In genomic region chr2:160244866-160245265, GRCm38 (mm10) we compare ENCODE assay signal across 24 mouse cellular contexts.
A peak's percentile ranks its signal among the peaks of the same experiment; 100 is the strongest.
DNase-seq lines count a peak whose midpoint lies in the region; ATAC-seq and TF ChIP-seq lines count a peak whose summit lies in the region.
"Had no signal": no experiment of that assay in that cellular context is flagged by ENCODE, and none has a peak within 500 bp of the region (broad histone marks: within the 10 kb centered on the region; RNA-seq: fewer than 3 reads in every experiment).

No protein-coding gene starts in this region.

- no peak overlapping the region for H3K4me3 ChIP-seq in forebrain, postnatal 0 days (ENCODE audit: low read depth, low read length)
- H3K4me3 ChIP-seq in forebrain, embryonic 16.5 days (replicated peaks; ENCODE audit: low read length), result no peak overlapping the region
- no peak overlapping the region for H3K4me3 ChIP-seq in neural tube, embryonic 13.5 days
- H3K4me3 ChIP-seq in neural tube, embryonic 15.5 days (replicated peaks), result no peak overlapping the region
- no peak overlapping the region for H3K4me3 ChIP-seq in midbrain, embryonic 11.5 days (ENCODE audit: low read depth, low read length)
- H3K4me3 ChIP-seq in midbrain, embryonic 16.5 days (ENCODE audit: low read depth, low read length), result no peak overlapping the region
- H3K4me3 ChIP-seq: embryonic facial prominence, embryonic 12.5 days; heart, embryonic 10.5 days; hindbrain, embryonic 15.5 days; limb, embryonic 13.5 days had no signal

- no peak overlapping the region for H3K9ac ChIP-seq in forebrain, postnatal 0 days
- no peak overlapping the region for H3K9ac ChIP-seq in forebrain, embryonic 16.5 days (replicated peaks; ENCODE audit: low read depth, low read length)
- H3K9ac ChIP-seq in neural tube, embryonic 13.5 days, result 0 out of 2 replicates have a peak overlapping the region, but pooled peaks have one; percentile 2
- no peak overlapping the region for H3K9ac ChIP-seq in neural tube, embryonic 15.5 days (replicated peaks)
- no peak overlapping the region for H3K9ac ChIP-seq in midbrain, embryonic 11.5 days (ENCODE audit: low read length)
- H3K9ac ChIP-seq in midbrain, embryonic 16.5 days (ENCODE audit: low read depth, low read length), result 0 out of 2 replicates have a peak overlapping the region, but pooled peaks have one; percentile 23
- H3K9ac ChIP-seq: embryonic facial prominence, embryonic 12.5 days; hindbrain, embryonic 15.5 days; limb, embryonic 13.5 days had no signal

- no peak overlapping the region for H3K27ac ChIP-seq in forebrain, postnatal 0 days (ENCODE audit: low read depth, low read length)
- no peak overlapping the region for H3K27ac ChIP-seq in forebrain, embryonic 16.5 days (ENCODE audit: low read length)
- H3K27ac ChIP-seq in neural tube, embryonic 13.5 days (replicated peaks), result no peak overlapping the region
- H3K27ac ChIP-seq in neural tube, embryonic 15.5 days (replicated peaks), result no peak overlapping the region
- no peak overlapping the region for H3K27ac ChIP-seq in midbrain, embryonic 11.5 days (ENCODE audit: low read depth, low read length)
- H3K27ac ChIP-seq in midbrain, embryonic 16.5 days (ENCODE audit: low read length), result no peak overlapping the region; the same call in 1 of the 2 replicates
- H3K27ac ChIP-seq: embryonic facial prominence, embryonic 12.5 days; heart, embryonic 10.5 days; hindbrain, embryonic 15.5 days; limb, embryonic 13.5 days; macrophage had no signal

- ATAC-seq in forebrain, postnatal 0 days, result peak; percentile 29; the same call in 1 of the 2 replicates
- no peak for ATAC-seq in forebrain, embryonic 16.5 days
- ATAC-seq in neural tube, embryonic 13.5 days (ENCODE audit: low read depth), result no peak
- ATAC-seq in neural tube, embryonic 15.5 days (ENCODE audit: low FRiP score), result no peak
- no peak for ATAC-seq in midbrain, embryonic 11.5 days (ENCODE audit: low FRiP score)
- ATAC-seq in midbrain, embryonic 16.5 days, result no peak
- ATAC-seq: lung, postnatal 0 days had no signal

- H3K36me3 ChIP-seq in forebrain, postnatal 0 days (ENCODE audit: insufficient read depth), result no peaks in the 10 kb centered on the region
- H3K36me3 ChIP-seq in forebrain, embryonic 16.5 days (ENCODE audit: control insufficient read depth, insufficient read depth), result no peaks in the 10 kb centered on the region
- H3K36me3 ChIP-seq in neural tube, embryonic 13.5 days, result no peaks in the 10 kb centered on the region
- no peaks in the 10 kb centered on the region for H3K36me3 ChIP-seq in neural tube, embryonic 15.5 days
- no peaks in the 10 kb centered on the region for H3K36me3 ChIP-seq in midbrain, embryonic 11.5 days (ENCODE audit: control insufficient read depth, insufficient read depth, low read length)
- no peaks in the 10 kb centered on the region for H3K36me3 ChIP-seq in midbrain, embryonic 16.5 days (ENCODE audit: control insufficient read depth, insufficient read depth, low read length)
- H3K36me3 ChIP-seq: embryonic facial prominence, embryonic 12.5 days; heart, embryonic 10.5 days; hindbrain, embryonic 15.5 days; limb, embryonic 13.5 days had no signal

- WGBS in forebrain, postnatal 0 days, result 7% methylated on average over 7 of the region's 7 CpGs
- WGBS in forebrain, embryonic 16.5 days, result 15% methylated on average over 7 of the region's 7 CpGs
- 19% methylated on average over 7 of the region's 7 CpGs for WGBS in neural tube, embryonic 13.5 days
- WGBS in neural tube, embryonic 15.5 days, result 21% methylated on average over 7 of the region's 7 CpGs
- WGBS in midbrain, embryonic 11.5 days, result 9% methylated on average over 7 of the region's 7 CpGs
- 6% methylated on average over 7 of the region's 7 CpGs for WGBS in midbrain, embryonic 16.5 days

- no peaks in the 10 kb centered on the region for H3K27me3 ChIP-seq in forebrain, postnatal 0 days (ENCODE audit: insufficient read depth, low read length)
- no peaks in the 10 kb centered on the region for H3K27me3 ChIP-seq in forebrain, embryonic 16.5 days (replicated peaks; ENCODE audit: control insufficient read depth, insufficient read depth, low read length)
- peaks cover 10% of the 10 kb centered on the region; the same call in 1 of the 2 replicates for H3K27me3 ChIP-seq in neural tube, embryonic 13.5 days
- no peaks in the 10 kb centered on the region for H3K27me3 ChIP-seq in neural tube, embryonic 15.5 days (replicated peaks)
- H3K27me3 ChIP-seq in midbrain, embryonic 11.5 days (ENCODE audit: control insufficient read depth, insufficient read depth, low read length), result no peaks in the 10 kb centered on the region
- no peaks in the 10 kb centered on the region; the same call in none of the 2 replicates for H3K27me3 ChIP-seq in midbrain, embryonic 16.5 days (ENCODE audit: control insufficient read depth, insufficient read depth, low read depth, low read length)
- H3K27me3 ChIP-seq: hindbrain, embryonic 15.5 days had no signal

- H3K9me3 ChIP-seq in forebrain, postnatal 0 days (ENCODE audit: low read length), result no peaks in the 10 kb centered on the region
- no peaks in the 10 kb centered on the region for H3K9me3 ChIP-seq in forebrain, embryonic 16.5 days (ENCODE audit: control insufficient read depth, low read length)
- no peaks in the 10 kb centered on the region for H3K9me3 ChIP-seq in neural tube, embryonic 13.5 days
- H3K9me3 ChIP-seq in neural tube, embryonic 15.5 days (replicated peaks), result no peaks in the 10 kb centered on the region
- H3K9me3 ChIP-seq in midbrain, embryonic 11.5 days (ENCODE audit: control insufficient read depth, low read length), result no peaks in the 10 kb centered on the region
- no peaks in the 10 kb centered on the region for H3K9me3 ChIP-seq in midbrain, embryonic 16.5 days (replicated peaks; ENCODE audit: control insufficient read depth, low read length, poor library complexity, severe bottlenecking)
- H3K9me3 ChIP-seq: embryonic facial prominence, embryonic 12.5 days; heart, embryonic 10.5 days; hindbrain, embryonic 15.5 days; limb, embryonic 13.5 days had no signal

- TF ChIP-seq CTCF in forebrain, postnatal 0 days (IDR thresholded peaks at IDR 0.05; ENCODE audit: low read depth), result no peak

- DNase-seq in forebrain, postnatal 0 days, result peak; percentile 25
- DNase-seq in midbrain, embryonic 11.5 days (ENCODE audit: low spot score, missing footprints), result peak; percentile 88
- no peak for DNase-seq in adrenal gland, postnatal 14 days
- DNase-seq in frontal cortex, postnatal 14 days (ENCODE audit: low spot score in 2 of 2), result no peak
- DNase-seq: adrenal gland, postnatal 25 days; cerebellum, adult 2 months; cerebellum, postnatal 25 days; gastrocnemius, postnatal 25 days; heart, adult 11 months; kidney, adult 8-10 months; layer of hippocampus, adult 9-11 months; right cerebral cortex, postnatal 14 days; thymus, postnatal 4 days had no signal

- no peak overlapping the region for H3K4me2 ChIP-seq in forebrain, postnatal 0 days (ENCODE audit: low read depth)
- H3K4me2 ChIP-seq in forebrain, embryonic 16.5 days (ENCODE audit: low read length), result no peak overlapping the region
- H3K4me2 ChIP-seq in neural tube, embryonic 13.5 days, result no peak overlapping the region
- H3K4me2 ChIP-seq in neural tube, embryonic 15.5 days, result no peak overlapping the region
- H3K4me2 ChIP-seq in midbrain, embryonic 11.5 days, result no peak overlapping the region
- peak overlapping the region; percentile 31 for H3K4me2 ChIP-seq in midbrain, embryonic 16.5 days (ENCODE audit: low read length)
- H3K4me2 ChIP-seq: embryonic facial prominence, embryonic 12.5 days; hindbrain, embryonic 15.5 days; limb, embryonic 13.5 days; liver, embryonic 11.5 days had no signal

- H3K4me1 ChIP-seq in forebrain, postnatal 0 days (ENCODE audit: insufficient read depth), result no peaks in the 10 kb centered on the region
- peaks cover 9% of the 10 kb centered on the region for H3K4me1 ChIP-seq in forebrain, embryonic 16.5 days (replicated peaks; ENCODE audit: control insufficient read depth, insufficient read depth, low read length)
- peaks cover 28% of the 10 kb centered on the region for H3K4me1 ChIP-seq in neural tube, embryonic 13.5 days (replicated peaks)
- H3K4me1 ChIP-seq in neural tube, embryonic 15.5 days, result peaks cover 20% of the 10 kb centered on the region
- H3K4me1 ChIP-seq in midbrain, embryonic 11.5 days (ENCODE audit: control insufficient read depth, insufficient read depth, low read length), result peaks cover 2% of the 10 kb centered on the region; the same call in 1 of the 2 replicates
- peaks cover 11% of the 10 kb centered on the region; the same call in 1 of the 2 replicates for H3K4me1 ChIP-seq in midbrain, embryonic 16.5 days (ENCODE audit: control insufficient read depth, insufficient read depth, low read length)

Comparison
In these comparisons a context has a peak if more than half of its experiments do, and no peak if none do; other contexts are left out.
1. H3K9ac ChIP-seq: peak in neural tube, embryonic 13.5 days (single experiment) and midbrain, embryonic 16.5 days (single experiment); none in forebrain, postnatal 0 days (single experiment), forebrain, embryonic 16.5 days (single experiment), neural tube, embryonic 15.5 days (single experiment) and midbrain, embryonic 11.5 days (single experiment).
2. DNase-seq: peak in forebrain, postnatal 0 days (single experiment) and midbrain, embryonic 11.5 days (single experiment); none in adrenal gland, postnatal 14 days (single experiment) and frontal cortex, postnatal 14 days (0 of 2).